Mouse (Mus musculus) midbrain, embryonic 12.5 days (tissue): ENCODE data around the gene Sh2d4b. TPM values are rescaled to one million over a fixed set of nuclear protein-coding genes. Genes with fewer than 3 reads are reported as not detected.
A peak's percentile ranks its signal among the peaks of the same experiment; 100 is the strongest.

Experiments used
- ATAC-seq: fragments of 200-750 bp; cut with Nextera tagmentation; 2 replicates; pipeline ENCODE4 v1.8.0; 2017; ENCODE audit warnings: low read depth, moderate TSS enrichment, moderate library complexity; ENCODE audit not compliant: low FRiP score
- H3K27ac ChIP-seq: fragments of 300-500 bp; sonication (generic); replicated peaks from 2 replicates; pipeline ENCODE4 v1.5.1; 2016; ENCODE audit warnings: mild to moderate bottlenecking
- H3K27me3 ChIP-seq: fragments of 300-500 bp; sonication (generic); 2 replicates; pipeline ENCODE4 v1.6.1; 2016; ENCODE audit warnings: mild to moderate bottlenecking
- H3K36me3 ChIP-seq: fragments of 300-500 bp; sonication (generic); 2 replicates; pipeline ENCODE4 v1.6.1; 2016
- H3K4me1 ChIP-seq: fragments of 300-500 bp; sonication (generic); 2 replicates; pipeline ENCODE4 v1.6.1; 2016
- H3K4me2 ChIP-seq: fragments of 300-500 bp; sonication (generic); replicated peaks from 2 replicates; pipeline ENCODE4 v1.6.1; 2016; ENCODE audit warnings: mild to moderate bottlenecking, moderate library complexity
- H3K4me3 ChIP-seq: fragments of 300-500 bp; sonication (generic); 2 replicates; pipeline ENCODE4 v1.5.1; 2016; ENCODE audit warnings: mild to moderate bottlenecking
- H3K9ac ChIP-seq: fragments of 300-500 bp; sonication (generic); replicated peaks from 2 replicates; pipeline ENCODE4 v1.6.1; 2016; ENCODE audit warnings: mild to moderate bottlenecking, moderate library complexity
- H3K9me3 ChIP-seq: fragments of 300-500 bp; sonication (generic); 2 replicates; pipeline ENCODE4 v1.6.1; 2016; ENCODE audit warnings: mild to moderate bottlenecking
- WGBS: fragments of 180-500 bp; shearing (Covaris S2); methylation state at CpG from one replicate; pipeline ENCODE4 v1.1.7; 2016; 5-methylcytosine and 5-hydroxymethylcytosine counted together
- polyA plus RNA-seq: library from polyadenylated mRNA; unstranded; fragments of >200 nt; fragmentation: Nextera tagmentation; extraction: Ambion mirVana; gene quantifications from 2 replicates; pipeline ENCODE4 v1.2.1, GENCODE M21; 2016

Gene Sh2d4b
- polyA plus RNA-seq, 1 experiment from 2014 or later, result 0.60 TPM

GRCm38 (mm10) chr14:40924378-40925113 is 31.5 kb upstream of the Sh2d4b start:
- H3K9ac ChIP-seq, result no peak overlapping the region
- H3K4me2 ChIP-seq, result no peak overlapping the region
- ATAC-seq, result no peak
- H3K27ac ChIP-seq, result no peak overlapping the region
- H3K4me1 ChIP-seq, result 0 out of 2 replicates have a peak, but pooled peaks cover 8% of the 10 kb centered on the region
- 0 out of 2 replicates have a peak, but pooled peaks cover 18% of the 10 kb centered on the region for H3K36me3 ChIP-seq
- H3K4me3 ChIP-seq, result no peak overlapping the region
- 80% methylated on average over 10 of the region's 10 CpGs for WGBS
- no peaks in the 10 kb centered on the region for H3K9me3 ChIP-seq
- no peaks in the 10 kb centered on the region for H3K27me3 ChIP-seq

GRCm38 (mm10) chr14:40921241-40921640 is 28.2 kb upstream of the Sh2d4b start:
- Histone ChIP-seq H3K27me3 (no peaks in the 10 kb centered on the region), H3K9me3 (no peaks in the 10 kb centered on the region), H3K36me3 (0 out of 2 replicates have a peak, but pooled peaks cover 25% of the 10 kb centered on the region), H3K4me1 (no peaks in the 10 kb centered on the region), H3K9ac (no peak overlapping the region), H3K27ac (no peak overlapping the region), H3K4me3 (no peak overlapping the region), H3K4me2 (no peak overlapping the region)
- no peak for ATAC-seq
- WGBS, result 92% methylated on average over 1 of the region's 1 CpGs

DNA sequence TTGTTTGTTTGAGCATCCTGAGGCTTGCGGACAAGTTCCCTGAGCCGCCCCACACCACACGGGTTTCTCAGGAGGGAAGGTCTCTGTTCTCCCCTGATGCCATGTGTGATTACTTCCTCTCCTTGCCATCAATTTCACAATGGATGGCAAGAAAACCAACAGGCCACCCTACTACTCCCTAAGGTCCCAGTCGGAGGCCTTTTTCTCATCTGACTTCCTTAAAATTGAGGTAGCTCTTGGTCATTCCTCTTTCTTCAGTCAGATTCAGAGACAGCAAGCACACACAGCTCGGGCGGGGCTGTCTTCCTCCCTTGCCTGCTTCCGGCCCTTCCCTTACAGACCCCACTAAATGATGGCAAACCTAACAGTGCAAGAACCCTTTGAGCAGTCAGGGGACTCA is 26.5 kb upstream of the Sh2d4b start:
- Histone ChIP-seq H3K9me3 (no peaks in the 10 kb centered on the region), H3K4me3 (no peak overlapping the region), H3K36me3 (peaks cover 39% of the 10 kb centered on the region), H3K4me2 (no peak overlapping the region), H3K27ac (no peak overlapping the region), H3K4me1 (no peaks in the 10 kb centered on the region), H3K27me3 (no peaks in the 10 kb centered on the region), H3K9ac (no peak overlapping the region)
- no peak for ATAC-seq
- WGBS, result 89% methylated on average over 7 of the region's 7 CpGs

GRCm38 (mm10) chr14:40918477-40918876 is 25.4 kb upstream of the Sh2d4b start:
- Histone ChIP-seq H3K4me3 (no peak overlapping the region), H3K9ac (no peak overlapping the region), H3K9me3 (no peaks in the 10 kb centered on the region), H3K4me1 (no peaks in the 10 kb centered on the region), H3K27ac (peak overlapping the region; percentile 49; the same call in 1 of the 2 replicates), H3K36me3 (peaks cover 50% of the 10 kb centered on the region), H3K4me2 (no peak overlapping the region), H3K27me3 (no peaks in the 10 kb centered on the region)
- 0 out of 2 replicates have a peak, but pooled peaks have one; percentile 1 for ATAC-seq
- 72% methylated on average over 3 of the region's 7 CpGs for WGBS

- H3K9ac ChIP-seq, result no peak overlapping the region
- no peaks in the 10 kb centered on the region for H3K27me3 ChIP-seq
- no peak overlapping the region for H3K4me3 ChIP-seq
- no peaks in the 10 kb centered on the region for H3K4me1 ChIP-seq
- H3K9me3 ChIP-seq, result no peaks in the 10 kb centered on the region
- no peak overlapping the region for H3K27ac ChIP-seq
- no peak overlapping the region for H3K4me2 ChIP-seq
- ATAC-seq, result peak; percentile 60
- 0% methylated on average over 1 of the region's 1 CpGs for WGBS
- H3K36me3 ChIP-seq, result peaks cover 54% of the 10 kb centered on the region
Measured at GRCm38 (mm10) chr14:40917632-40918031, 24.6 kb upstream of the Sh2d4b start.

- no peaks in the 10 kb centered on the region for H3K27me3 ChIP-seq
- 91% methylated on average over 15 of the region's 15 CpGs for WGBS
- H3K9me3 ChIP-seq, result no peaks in the 10 kb centered on the region
- no peak overlapping the region for H3K4me2 ChIP-seq
- peaks cover 49% of the 10 kb centered on the region for H3K36me3 ChIP-seq
- H3K4me3 ChIP-seq, result no peak overlapping the region
- H3K27ac ChIP-seq, result no peak overlapping the region
- no peak overlapping the region for H3K9ac ChIP-seq
- no peak for ATAC-seq
- no peaks in the 10 kb centered on the region for H3K4me1 ChIP-seq
Measured at GRCm38 (mm10) chr14:40916667-40917066, 23.6 kb upstream of the Sh2d4b start.

DNA sequence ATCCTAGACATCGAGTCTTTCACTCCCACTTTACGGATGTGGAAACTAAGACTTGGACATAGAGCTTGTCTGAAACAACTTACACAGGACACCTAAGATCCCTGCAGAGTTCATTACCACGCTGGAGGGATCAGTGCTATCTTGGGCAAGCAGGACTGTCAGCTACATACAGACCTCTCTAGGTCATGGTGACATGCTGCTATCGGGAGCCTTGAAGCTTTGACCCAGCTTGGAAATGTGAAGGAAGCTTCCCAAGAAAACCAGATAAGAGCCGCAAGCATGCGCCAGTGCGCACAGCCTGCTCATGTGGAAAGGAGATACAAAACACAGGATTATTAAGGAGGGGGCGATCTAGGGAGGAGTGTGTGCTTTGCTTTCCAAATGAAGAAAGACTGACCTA is 22.8 kb upstream of the Sh2d4b start:
- Histone ChIP-seq H3K27ac (no peak overlapping the region), H3K36me3 (peaks cover 53% of the 10 kb centered on the region), H3K9me3 (no peaks in the 10 kb centered on the region), H3K27me3 (no peaks in the 10 kb centered on the region), H3K4me1 (no peaks in the 10 kb centered on the region), H3K4me3 (no peak overlapping the region), H3K4me2 (no peak overlapping the region), H3K9ac (no peak overlapping the region)
- 88% methylated on average over 8 of the region's 8 CpGs for WGBS
- ATAC-seq, result no peak

- ATAC-seq, result no peak
- Histone ChIP-seq H3K4me2 (no peak overlapping the region), H3K9ac (no peak overlapping the region), H3K36me3 (peaks cover 63% of the 10 kb centered on the region), H3K9me3 (no peaks in the 10 kb centered on the region), H3K4me1 (no peaks in the 10 kb centered on the region), H3K27ac (no peak overlapping the region), H3K27me3 (no peaks in the 10 kb centered on the region), H3K4me3 (no peak overlapping the region)
- 85% methylated on average over 3 of the region's 3 CpGs for WGBS
Measured at GRCm38 (mm10) chr14:40914701-40915100, 21.6 kb upstream of the Sh2d4b start.

GRCm38 (mm10) chr14:40913709-40914108 is 20.6 kb upstream of the Sh2d4b start:
- Histone ChIP-seq H3K4me2 (no peak overlapping the region), H3K36me3 (peaks cover 73% of the 10 kb centered on the region), H3K27me3 (no peaks in the 10 kb centered on the region), H3K9ac (no peak overlapping the region), H3K27ac (no peak overlapping the region), H3K4me3 (no peak overlapping the region), H3K4me1 (no peaks in the 10 kb centered on the region), H3K9me3 (no peaks in the 10 kb centered on the region)
- no peak for ATAC-seq
- WGBS, result 87% methylated on average over 6 of the region's 6 CpGs

DNA sequence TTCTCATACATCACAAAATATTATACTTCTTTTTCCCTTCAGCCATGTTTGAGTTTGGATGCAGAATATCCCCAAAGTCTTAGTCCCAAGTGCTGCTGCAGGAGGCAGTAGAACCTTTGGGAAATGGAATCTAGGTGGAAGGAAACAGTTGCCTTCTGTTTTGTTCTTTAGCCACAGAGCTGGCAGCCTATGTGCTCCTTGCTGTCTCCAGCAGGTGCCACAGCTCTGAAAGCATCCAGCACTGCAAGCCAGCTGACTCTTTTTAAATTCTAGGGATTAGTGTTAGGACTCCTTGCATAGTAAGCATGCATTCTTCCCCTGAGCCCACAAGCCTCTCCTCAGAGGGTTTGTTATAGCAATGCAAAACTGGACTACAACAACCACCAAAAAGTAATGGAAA is 18.5 kb upstream of the Sh2d4b start:
- H3K9me3 ChIP-seq, result no peaks in the 10 kb centered on the region
- H3K4me2 ChIP-seq, result no peak overlapping the region
- H3K9ac ChIP-seq, result no peak overlapping the region
- peaks cover 88% of the 10 kb centered on the region for H3K36me3 ChIP-seq
- no peaks in the 10 kb centered on the region for H3K27me3 ChIP-seq
- no peak overlapping the region for H3K27ac ChIP-seq
- no peaks in the 10 kb centered on the region for H3K4me1 ChIP-seq
- ATAC-seq, result no peak
- no peak overlapping the region for H3K4me3 ChIP-seq

DNA sequence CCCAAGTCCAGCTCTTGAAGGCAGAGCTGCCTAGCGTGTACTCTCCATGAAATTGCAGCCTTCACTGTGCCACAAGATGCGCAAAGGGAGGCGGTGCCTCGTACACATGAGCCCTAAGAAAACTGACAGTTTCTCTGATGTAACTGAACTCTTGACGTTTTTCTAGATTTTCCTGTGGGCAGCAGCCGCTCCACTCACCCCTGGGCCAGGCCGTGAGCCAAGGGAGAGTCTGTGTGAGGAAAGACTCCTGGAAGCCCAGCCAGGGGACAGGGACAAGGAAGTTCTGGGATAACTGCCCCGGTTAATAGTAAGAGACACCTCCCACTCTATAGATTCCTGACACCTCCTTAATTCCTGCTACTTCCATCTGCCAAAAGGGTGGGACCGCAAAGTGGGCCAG is 15.7 kb upstream of the Sh2d4b start:
- no peak overlapping the region for H3K27ac ChIP-seq
- no peak for ATAC-seq
- no peak overlapping the region for H3K9ac ChIP-seq
- no peak overlapping the region for H3K4me2 ChIP-seq
- no peak overlapping the region for H3K4me3 ChIP-seq
- no peaks in the 10 kb centered on the region for H3K27me3 ChIP-seq
- no peaks in the 10 kb centered on the region for H3K9me3 ChIP-seq
- peaks cover 71% of the 10 kb centered on the region for H3K36me3 ChIP-seq
- H3K4me1 ChIP-seq, result no peaks in the 10 kb centered on the region
- 91% methylated on average over 9 of the region's 9 CpGs for WGBS

DNA sequence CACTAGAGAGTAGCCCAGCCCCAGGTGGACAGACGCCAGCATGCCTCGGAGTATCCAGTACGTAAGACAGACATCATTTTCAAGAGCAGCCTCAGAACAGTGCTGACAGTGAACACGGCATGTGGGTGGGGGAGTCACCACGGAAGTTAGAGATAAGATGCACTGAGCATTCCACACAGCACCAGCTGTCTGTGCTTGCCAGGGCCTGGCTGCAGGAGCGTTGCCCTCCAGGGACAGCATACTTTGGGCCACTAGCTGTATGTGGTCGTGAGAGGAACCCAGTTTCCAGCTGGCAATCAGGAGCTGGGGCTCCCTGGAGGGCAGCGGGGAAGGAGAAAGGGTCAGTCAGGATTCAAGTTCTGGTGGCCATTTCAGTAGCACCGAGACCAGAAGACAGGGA is 13.7 kb upstream of the Sh2d4b start:
- Histone ChIP-seq H3K9ac (no peak overlapping the region), H3K4me3 (no peak overlapping the region), H3K27me3 (no peaks in the 10 kb centered on the region), H3K4me2 (no peak overlapping the region), H3K4me1 (no peaks in the 10 kb centered on the region), H3K9me3 (no peaks in the 10 kb centered on the region), H3K36me3 (peaks cover 57% of the 10 kb centered on the region), H3K27ac (no peak overlapping the region)
- no peak for ATAC-seq
- 95% methylated on average over 9 of the region's 9 CpGs for WGBS

- 93% methylated on average over 8 of the region's 8 CpGs for WGBS
- peaks cover 48% of the 10 kb centered on the region for H3K36me3 ChIP-seq
Measured at GRCm38 (mm10) chr14:40905813-40906212, 12.7 kb upstream of the Sh2d4b start.

More at GRCm38 (mm10) chr14:40905813-40906212, 12.7 kb upstream of the Sh2d4b start:
- H3K4me2 ChIP-seq, result no peak overlapping the region
- H3K9ac ChIP-seq, result no peak overlapping the region
- no peaks in the 10 kb centered on the region for H3K27me3 ChIP-seq
- no peak overlapping the region for H3K27ac ChIP-seq
- ATAC-seq, result no peak
- no peaks in the 10 kb centered on the region for H3K9me3 ChIP-seq
- no peak overlapping the region for H3K4me3 ChIP-seq
- no peaks in the 10 kb centered on the region for H3K4me1 ChIP-seq
